Mouse (Mus musculus) heart, embryonic 11.5 days (tissue): ENCODE measurements around the gene Nup107. TPM values are rescaled to one million over a fixed set of nuclear protein-coding genes. Genes with fewer than 3 reads are reported as not detected.

Experiments
- ATAC-seq: fragments of 200-750 bp; cut with Nextera tagmentation; replicated peaks from 2 replicates; pipeline ENCODE4 v1.8.0; 2017; ENCODE audit warnings: moderate library complexity; ENCODE audit not compliant: insufficient number of reproducible peaks, low FRiP score, low TSS enrichment
- H3K27ac ChIP-seq: fragments of 300-500 bp; sonication (generic); 2 replicates; pipeline ENCODE4 v1.5.1; 2014; ENCODE audit warnings: mild to moderate bottlenecking, low read depth, low read length
- H3K27me3 ChIP-seq: fragments of 300-500 bp; sonication (generic); 2 replicates; pipeline ENCODE4 v1.6.1; 2014; ENCODE audit warnings: mild to moderate bottlenecking, low read length, mixed read lengths; ENCODE audit not compliant: control insufficient read depth, insufficient read depth
- H3K36me3 ChIP-seq: fragments of 300-500 bp; sonication (generic); 2 replicates; pipeline ENCODE4 v1.6.1; 2014; ENCODE audit warnings: mild to moderate bottlenecking, low read length, moderate library complexity, mixed read lengths; ENCODE audit not compliant: control insufficient read depth, insufficient read depth
- H3K4me1 ChIP-seq: fragments of 300-500 bp; sonication (generic); 2 replicates; pipeline ENCODE4 v1.6.1; 2014; ENCODE audit warnings: low read length; ENCODE audit not compliant: control insufficient read depth, insufficient read depth
- H3K4me2 ChIP-seq: fragments of 300-500 bp; sonication (generic); 2 replicates; pipeline ENCODE4 v1.6.1; 2014; ENCODE audit warnings: mild to moderate bottlenecking, moderate library complexity
- H3K4me3 ChIP-seq: fragments of 300-500 bp; sonication (generic); 2 replicates; pipeline ENCODE4 v1.5.1; 2014; ENCODE audit warnings: low read depth, low read length
- H3K9ac ChIP-seq: fragments of 300-500 bp; sonication (generic); 2 replicates; pipeline ENCODE4 v1.6.1; 2014; ENCODE audit warnings: mild to moderate bottlenecking, low read depth, low read length, moderate library complexity
- H3K9me3 ChIP-seq: fragments of 300-500 bp; sonication (generic); replicated peaks from 2 replicates; pipeline ENCODE4 v1.6.1; 2016; ENCODE audit warnings: low read length; ENCODE audit not compliant: control insufficient read depth
- WGBS: fragments of 180-500 bp; shearing (Covaris S2); extraction: QIAGEN DNeasy Blood & Tissue Kit; methylation state at CpG from one replicate; pipeline ENCODE4 v1.1.7; 2014; ENCODE audit not compliant: insufficient replicate concordance; 5-methylcytosine and 5-hydroxymethylcytosine counted together
- polyA plus RNA-seq: library from polyadenylated mRNA; unstranded; fragments of >200 nt; fragmentation: Nextera tagmentation; extraction: Ambion mirVana; gene quantifications from 2 replicates; pipeline ENCODE4 v1.2.1, GENCODE M21; 2014

The Nup107 gene
- polyA plus RNA-seq, 1 experiment from 2014 or later = 56.3 TPM

DNA sequence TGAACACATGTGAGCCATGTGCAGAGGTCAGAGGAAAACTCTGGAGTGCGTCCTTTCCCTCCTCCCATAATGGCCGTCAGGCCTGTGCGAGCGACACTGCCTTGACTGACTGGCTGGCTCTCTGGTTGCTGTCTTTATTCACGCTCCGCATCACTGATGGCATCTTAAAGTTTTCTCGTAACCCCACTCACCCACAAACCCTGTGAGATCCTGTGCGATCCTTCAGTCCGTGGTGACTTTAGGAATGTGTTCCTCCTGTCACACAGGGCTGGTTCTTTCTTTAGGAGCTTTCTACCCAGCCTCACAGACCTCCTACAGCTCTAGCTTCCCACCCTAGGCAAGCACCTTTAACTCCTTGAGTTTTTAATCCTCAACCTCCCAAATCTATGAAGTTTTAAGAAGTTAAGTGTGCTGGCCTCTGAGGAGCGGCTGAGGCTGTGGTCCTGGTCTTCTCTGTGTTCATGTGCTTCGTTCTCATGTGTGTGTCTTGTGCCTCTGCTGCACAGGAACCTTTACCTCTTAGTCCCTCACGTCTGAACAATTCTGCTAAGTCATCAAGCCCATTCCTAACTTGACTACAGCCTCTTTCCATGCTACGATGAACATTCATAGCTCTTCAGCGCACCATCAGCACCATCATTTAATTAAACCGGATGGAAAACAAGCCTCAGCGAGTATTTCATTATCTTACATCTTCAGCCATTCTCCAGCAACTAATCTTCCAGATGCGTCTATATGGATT, 20.0 kb downstream of the Nup107 start:
- no peak for ATAC-seq
- H3K4me1 ChIP-seq = no peaks in the 10 kb centered on the region
- H3K36me3 ChIP-seq = peaks cover 34% of the 10 kb centered on the region
- no peaks in the 10 kb centered on the region for H3K27me3 ChIP-seq
- H3K9ac ChIP-seq = no peak overlapping the region
- H3K4me3 ChIP-seq = no peak overlapping the region
- 94% methylated on average over 17 of the region's 17 CpGs for WGBS
- H3K27ac ChIP-seq = no peak overlapping the region
- H3K9me3 ChIP-seq = no peaks in the 10 kb centered on the region
- no peak overlapping the region for H3K4me2 ChIP-seq

DNA sequence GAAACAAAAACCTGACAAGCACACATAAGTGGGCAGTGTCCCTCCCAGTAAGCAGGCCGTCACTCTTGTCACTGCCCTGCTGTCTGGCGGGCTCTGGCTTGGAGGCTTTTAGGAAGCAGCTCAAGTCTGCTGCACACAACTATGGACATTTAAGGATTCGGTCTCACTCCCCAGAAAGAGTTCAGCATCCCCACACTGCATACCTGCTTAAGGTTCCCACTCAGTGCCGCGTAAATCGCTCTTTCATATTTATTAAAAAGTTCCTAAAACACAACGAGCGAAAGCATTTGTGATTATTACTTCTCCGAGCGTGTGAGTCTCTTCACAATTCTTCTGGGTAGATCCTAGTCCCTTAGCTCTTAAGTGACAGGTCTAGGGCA, 21.4 kb downstream of the Nup107 start:
- Histone ChIP-seq H3K4me3 (no peak overlapping the region), H3K4me2 (no peak overlapping the region), H3K9me3 (no peaks in the 10 kb centered on the region), H3K36me3 (peaks cover 28% of the 10 kb centered on the region), H3K27me3 (no peaks in the 10 kb centered on the region), H3K27ac (no peak overlapping the region), H3K4me1 (no peaks in the 10 kb centered on the region), H3K9ac (no peak overlapping the region)
- 94% methylated on average over 10 of the region's 10 CpGs for WGBS
- ATAC-seq = no peak

- Histone ChIP-seq H3K4me3 (no peak overlapping the region), H3K27ac (no peak overlapping the region), H3K27me3 (no peaks in the 10 kb centered on the region), H3K9me3 (no peaks in the 10 kb centered on the region), H3K9ac (no peak overlapping the region), H3K4me1 (no peaks in the 10 kb centered on the region), H3K4me2 (no peak overlapping the region), H3K36me3 (peaks cover 27% of the 10 kb centered on the region)
- 93% methylated on average over 18 of the region's 18 CpGs for WGBS
- ATAC-seq = no peak
These were observed 22.0 kb downstream of the Nup107 start for GRCm38 (mm10) chr10:117770286-117771130.

DNA sequence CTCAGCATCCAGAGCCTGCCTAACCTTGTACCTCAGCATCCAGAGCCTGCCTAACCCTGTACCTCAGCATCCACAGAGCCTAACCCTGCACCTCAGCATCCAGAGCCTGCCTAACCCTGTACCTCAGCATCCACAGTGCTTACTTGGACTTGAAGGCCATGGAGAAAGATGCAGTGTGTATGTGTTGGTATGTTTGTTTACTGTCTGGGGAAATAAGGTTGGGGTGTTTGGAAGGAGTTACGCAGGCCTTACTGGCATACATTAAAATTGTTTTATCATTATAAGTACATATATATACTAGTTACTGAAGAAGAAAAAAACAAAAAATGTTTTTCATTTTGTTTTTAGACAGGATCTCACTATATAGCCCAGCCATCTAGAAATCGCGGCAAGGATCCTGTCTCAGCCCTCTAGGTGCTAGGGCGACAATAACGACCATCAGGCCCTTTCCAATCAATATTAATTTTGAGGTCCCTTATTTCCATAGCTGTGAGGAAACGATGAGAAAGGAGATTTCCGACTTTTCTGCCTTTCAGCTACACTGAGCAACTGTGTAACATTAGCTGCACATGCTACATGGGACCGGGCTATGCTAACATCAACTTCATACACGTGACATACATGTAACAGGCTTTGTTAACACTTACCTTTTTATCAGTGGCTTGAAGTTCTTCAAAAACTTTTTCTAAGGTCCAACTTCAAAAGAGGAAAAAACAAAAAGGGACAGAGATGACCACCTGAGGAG, 22.8 kb downstream of the Nup107 start:
- H3K4me2 ChIP-seq = no peak overlapping the region
- no peaks in the 10 kb centered on the region for H3K9me3 ChIP-seq
- no peak overlapping the region for H3K27ac ChIP-seq
- H3K36me3 ChIP-seq = peaks cover 31% of the 10 kb centered on the region
- ATAC-seq = no peak
- 91% methylated on average over 9 of the region's 9 CpGs for WGBS
- H3K4me1 ChIP-seq = no peaks in the 10 kb centered on the region
- H3K4me3 ChIP-seq = no peak overlapping the region
- no peaks in the 10 kb centered on the region for H3K27me3 ChIP-seq
- no peak overlapping the region for H3K9ac ChIP-seq

GRCm38 (mm10) chr10:117768141-117768440, 24.4 kb downstream of the Nup107 start:
- Histone ChIP-seq H3K36me3 (peaks cover 37% of the 10 kb centered on the region), H3K9me3 (no peaks in the 10 kb centered on the region), H3K27ac (no peak overlapping the region), H3K4me3 (no peak overlapping the region), H3K27me3 (no peaks in the 10 kb centered on the region), H3K4me2 (no peak overlapping the region), H3K4me1 (no peaks in the 10 kb centered on the region), H3K9ac (no peak overlapping the region)
- WGBS = 93% methylated on average over 7 of the region's 7 CpGs
- ATAC-seq = no peak

- ATAC-seq = no peak
- WGBS = 89% methylated on average over 10 of the region's 10 CpGs
- no peak overlapping the region for H3K4me2 ChIP-seq
- no peaks in the 10 kb centered on the region for H3K27me3 ChIP-seq
- no peaks in the 10 kb centered on the region for H3K4me1 ChIP-seq
- H3K27ac ChIP-seq = no peak overlapping the region
- H3K9ac ChIP-seq = no peak overlapping the region
- no peaks in the 10 kb centered on the region for H3K9me3 ChIP-seq
- peaks cover 37% of the 10 kb centered on the region for H3K36me3 ChIP-seq
- no peak overlapping the region for H3K4me3 ChIP-seq
These were observed 25.0 kb downstream of the Nup107 start for GRCm38 (mm10) chr10:117767286-117768140.

DNA sequence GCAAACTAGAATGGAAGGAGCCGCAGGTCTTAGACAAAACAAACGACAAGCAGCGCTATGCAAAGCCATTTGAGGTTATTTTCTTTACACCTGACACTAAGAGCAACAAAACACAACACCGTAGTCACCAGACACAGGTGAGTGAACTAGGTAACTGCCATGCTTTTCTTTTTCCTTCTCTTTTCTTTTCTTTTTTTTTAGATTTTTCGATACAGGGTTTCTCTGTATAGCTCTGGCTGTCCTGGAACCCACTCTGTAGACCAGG, 25.7 kb downstream of the Nup107 start:
- WGBS = 92% methylated on average over 5 of the region's 5 CpGs
- Histone ChIP-seq H3K27ac (no peak overlapping the region), H3K4me2 (no peak overlapping the region), H3K4me1 (no peaks in the 10 kb centered on the region), H3K4me3 (no peak overlapping the region), H3K36me3 (peaks cover 39% of the 10 kb centered on the region), H3K9me3 (no peaks in the 10 kb centered on the region), H3K27me3 (no peaks in the 10 kb centered on the region), H3K9ac (no peak overlapping the region)
- ATAC-seq = no peak

- no peak overlapping the region for H3K27ac ChIP-seq
- no peaks in the 10 kb centered on the region for H3K9me3 ChIP-seq
- no peaks in the 10 kb centered on the region for H3K27me3 ChIP-seq
- no peak overlapping the region for H3K4me2 ChIP-seq
- H3K9ac ChIP-seq = no peak overlapping the region
- peaks cover 44% of the 10 kb centered on the region for H3K36me3 ChIP-seq
- WGBS = 92% methylated on average over 16 of the region's 16 CpGs
- H3K4me1 ChIP-seq = no peaks in the 10 kb centered on the region
- no peak for ATAC-seq
- no peak overlapping the region for H3K4me3 ChIP-seq
These were observed 26.2 kb downstream of the Nup107 start for GRCm38 (mm10) chr10:117766111-117766895.
